Mouse (Mus musculus): ENCODE measurements around the gene Pdzd3. TPM values are rescaled to one million over a fixed set of nuclear protein-coding genes. Genes with fewer than 3 reads are reported as not detected.

The Pdzd3 gene
- total RNA-seq, 2 experiments from 2014 or later: 0.86 to 0.98 TPM

- no peak for DNase-seq
- intact Hi-C loops (cut with DNase I; ENCODE audit: low total_unique reads): loop anchor here (5.0 kb wide), 2 partner anchors 98 to 138 kb away; no protein-coding TSS in a partner anchor
Measured at GRCm38 (mm10) chr9:44254508-44255135, 3.4 kb upstream of the Pdzd3 start.

GRCm38 (mm10) chr9:44253441-44253840, 2.2 kb upstream of the Pdzd3 start:
- no peak for DNase-seq
- intact Hi-C loops (cut with DNase I; ENCODE audit: low total_unique reads): loop anchor here (5.0 kb wide), 2 partner anchors 99 to 139 kb away; no protein-coding TSS in a partner anchor

GRCm38 (mm10) chr9:44250445-44250844, 826 bp downstream of the Pdzd3 start:
- intact Hi-C loops (cut with DNase I; ENCODE audit: low total_unique reads): loop anchor here (5.0 kb wide), 2 partner anchors 102 to 142 kb away; no protein-coding TSS in a partner anchor

GRCm38 (mm10) chr9:44249181-44250146, 1.8 kb downstream of the Pdzd3 start:
- peak; percentile 69 for DNase-seq
- intact Hi-C loops (cut with DNase I; ENCODE audit: low total_unique reads): loop anchor here (5.0 kb wide), 2 partner anchors 103 to 143 kb away; no protein-coding TSS in a partner anchor

More at GRCm38 (mm10) chr9:44250445-44250844, 826 bp downstream of the Pdzd3 start:
- no peak for DNase-seq

- intact Hi-C loops (cut with DNase I; ENCODE audit: low total_unique reads): no loop called here
- no peak for DNase-seq
Measured at GRCm38 (mm10) chr9:44247907-44248306, 3.4 kb downstream of the Pdzd3 start.

- intact Hi-C loops (cut with DNase I; ENCODE audit: low total_unique reads): no loop called here
- no peak for DNase-seq
Measured at GRCm38 (mm10) chr9:44243621-44244020, 7.7 kb downstream of the Pdzd3 start.

GRCm38 (mm10) chr9:44241418-44241817, 9.9 kb downstream of the Pdzd3 start:
- intact Hi-C loops (cut with DNase I; ENCODE audit: low total_unique reads): no loop called here
- no peak for DNase-seq

GRCm38 (mm10) chr9:44240911-44241310, 10.4 kb downstream of the Pdzd3 start:
- no peak for DNase-seq

GRCm38 (mm10) chr9:44240399-44240798, 10.9 kb downstream of the Pdzd3 start, which contains the start of gene Ccdc153:
TSS of gene Ccdc153 (plus strand) at chr9:44240676.
- no peak for DNase-seq
- intact Hi-C loops (cut with DNase I; ENCODE audit: low total_unique reads): no loop called here

More at GRCm38 (mm10) chr9:44240911-44241310, 10.4 kb downstream of the Pdzd3 start:
- intact Hi-C loops (cut with DNase I; ENCODE audit: low total_unique reads): no loop called here

- intact Hi-C loops (cut with DNase I; ENCODE audit: low total_unique reads): loop anchor here (10.0 kb wide), 1 partner anchor 105 kb away; the partner anchor contains the start of gene Mcam
- peak; percentile 38 for DNase-seq
Measured at GRCm38 (mm10) chr9:44239447-44239846, 11.8 kb downstream of the Pdzd3 start.

GRCm38 (mm10) chr9:44238501-44239190, 12.6 kb downstream of the Pdzd3 start:
- DNase-seq: no peak
- intact Hi-C loops (cut with DNase I; ENCODE audit: low total_unique reads): loop anchor here (10.0 kb wide), 1 partner anchor 104 kb away; the partner anchor contains the start of gene Mcam

- intact Hi-C loops (cut with DNase I; ENCODE audit: low total_unique reads): loop anchor here (10.0 kb wide), 1 partner anchor 102 kb away; the partner anchor contains the start of gene Mcam
Measured at GRCm38 (mm10) chr9:44237128-44237527, 14.1 kb downstream of the Pdzd3 start.

GRCm38 (mm10) chr9:44236601-44237000, 14.7 kb downstream of the Pdzd3 start:
- no peak for DNase-seq
- intact Hi-C loops (cut with DNase I; ENCODE audit: low total_unique reads): loop anchor here (10.0 kb wide), 1 partner anchor 102 kb away; the partner anchor contains the start of gene Mcam

More at GRCm38 (mm10) chr9:44237128-44237527, 14.1 kb downstream of the Pdzd3 start:
- DNase-seq: no peak

GRCm38 (mm10) chr9:44234479-44235427, 16.5 kb downstream of the Pdzd3 start:
- intact Hi-C loops (cut with DNase I; ENCODE audit: low total_unique reads): loop anchor here (10.0 kb wide), 1 partner anchor 100 kb away; the partner anchor contains the start of gene Mcam
- peak; percentile 53 for DNase-seq

GRCm38 (mm10) chr9:44233802-44234478, 17.3 kb downstream of the Pdzd3 start, which contains the start of gene Cbl:
TSS of gene Cbl (minus strand) at chr9:44234049.
- DNase-seq: peak; percentile 98
- intact Hi-C loops (cut with DNase I; ENCODE audit: low total_unique reads): loop anchor here (10.0 kb wide), 1 partner anchor 99 kb away; the partner anchor contains the start of gene Mcam

GRCm38 (mm10) chr9:44233021-44233801, 18.1 kb downstream of the Pdzd3 start:
- no peak for DNase-seq
- intact Hi-C loops (cut with DNase I; ENCODE audit: low total_unique reads): loop anchor here (10.0 kb wide), 1 partner anchor 98 kb away; the partner anchor contains the start of gene Mcam
